Mouse (Mus musculus) limb, embryonic 10.5 days (tissue): Measurements from ENCODE around the gene Sav1. TPM values are rescaled to one million over a fixed set of nuclear protein-coding genes. Genes with fewer than 3 reads are reported as not detected.

ENCODE experiments used
- DNase-seq: peaks from one replicate; pipeline ENCODE4 v3.0.0-alpha.2; 2017; ENCODE audit warnings: low spot score
- H3K27ac ChIP-seq: fragments of 300-500 bp; sonication (generic); 2 replicates; pipeline ENCODE4 v1.5.1; 2016; ENCODE audit warnings: mild to moderate bottlenecking
- H3K27me3 ChIP-seq: fragments of 300-500 bp; sonication (generic); 2 replicates; pipeline ENCODE4 v1.6.1; 2016; ENCODE audit warnings: low read depth, mild to moderate bottlenecking; ENCODE audit not compliant: poor library complexity, severe bottlenecking
- H3K36me3 ChIP-seq: fragments of 300-500 bp; sonication (generic); 2 replicates; pipeline ENCODE4 v1.6.1; 2016; ENCODE audit warnings: mild to moderate bottlenecking, moderate library complexity
- H3K4me1 ChIP-seq: fragments of 300-500 bp; sonication (generic); 2 replicates; pipeline ENCODE4 v1.6.1; 2016
- H3K4me3 ChIP-seq: fragments of 300-500 bp; sonication (generic); 2 replicates; pipeline ENCODE4 v1.5.1; 2016; ENCODE audit warnings: mild to moderate bottlenecking, moderate library complexity
- H3K9me3 ChIP-seq: fragments of 300-500 bp; sonication (generic); replicated peaks from 2 replicates; pipeline ENCODE4 v1.6.1; 2016; ENCODE audit warnings: mild to moderate bottlenecking
- WGBS: fragments of 180-500 bp; shearing (Covaris S2); methylation state at CpG from one replicate; pipeline ENCODE4 v1.1.7; 2016; 5-methylcytosine and 5-hydroxymethylcytosine counted together
- polyA plus RNA-seq: library from polyadenylated mRNA; unstranded; fragments of >200 nt; fragmentation: Nextera tagmentation; extraction: Ambion mirVana; gene quantifications from 2 replicates; pipeline ENCODE4 v1.2.1, GENCODE M21; 2016

Sav1 gene
- polyA plus RNA-seq, 1 experiment from 2014 or later: 9.3 TPM

- Histone ChIP-seq H3K4me3 (no peak overlapping the region), H3K27ac (no peak overlapping the region), H3K4me1 (no peaks in the 10 kb centered on the region), H3K27me3 (no peaks in the 10 kb centered on the region), H3K36me3 (no peaks in the 10 kb centered on the region), H3K9me3 (no peaks in the 10 kb centered on the region)
- WGBS: 55% methylated on average over 1 of the region's 1 CpGs
- DNase-seq: no peak
Measured at GRCm38 (mm10) chr12:69941655-69942329, 45.0 kb downstream of the Sav1 start.

- no peaks in the 10 kb centered on the region for H3K36me3 ChIP-seq
- DNase-seq: no peak
- no peak overlapping the region for H3K4me3 ChIP-seq
- H3K4me1 ChIP-seq: no peaks in the 10 kb centered on the region
- H3K27me3 ChIP-seq: no peaks in the 10 kb centered on the region
- WGBS: 64% methylated on average over 2 of the region's 2 CpGs
- no peak overlapping the region for H3K27ac ChIP-seq
- H3K9me3 ChIP-seq: no peaks in the 10 kb centered on the region
Measured at GRCm38 (mm10) chr12:69939291-69939690, 47.5 kb downstream of the Sav1 start.

GRCm38 (mm10) chr12:69937731-69938130 lies 49.1 kb downstream of the Sav1 start:
- no peak overlapping the region for H3K4me3 ChIP-seq
- H3K9me3 ChIP-seq: no peaks in the 10 kb centered on the region
- H3K36me3 ChIP-seq: no peaks in the 10 kb centered on the region
- no peak overlapping the region for H3K27ac ChIP-seq
- H3K4me1 ChIP-seq: no peaks in the 10 kb centered on the region
- no peak for DNase-seq
- WGBS: 88% methylated on average over 5 of the region's 5 CpGs
- H3K27me3 ChIP-seq: no peaks in the 10 kb centered on the region

- 52% methylated on average over 7 of the region's 7 CpGs for WGBS
- Histone ChIP-seq H3K4me1 (no peaks in the 10 kb centered on the region), H3K27me3 (no peaks in the 10 kb centered on the region), H3K27ac (no peak overlapping the region), H3K36me3 (no peaks in the 10 kb centered on the region), H3K4me3 (no peak overlapping the region), H3K9me3 (no peaks in the 10 kb centered on the region)
- DNase-seq: no peak
Measured at GRCm38 (mm10) chr12:69926716-69927115, 60.1 kb downstream of the Sav1 start.

- Histone ChIP-seq H3K27me3 (no peaks in the 10 kb centered on the region), H3K4me1 (no peaks in the 10 kb centered on the region), H3K36me3 (no peaks in the 10 kb centered on the region), H3K9me3 (no peaks in the 10 kb centered on the region), H3K4me3 (no peak overlapping the region), H3K27ac (no peak overlapping the region)
- DNase-seq: peak; percentile 53
- WGBS: 15% methylated on average over 5 of the region's 5 CpGs
Measured at GRCm38 (mm10) chr12:69924012-69924411, 62.8 kb downstream of the Sav1 start.

GRCm38 (mm10) chr12:69923603-69924002 lies 63.2 kb downstream of the Sav1 start:
- no peak overlapping the region for H3K4me3 ChIP-seq
- H3K9me3 ChIP-seq: no peaks in the 10 kb centered on the region
- H3K4me1 ChIP-seq: no peaks in the 10 kb centered on the region
- WGBS: 57% methylated on average over 3 of the region's 3 CpGs
- DNase-seq: no peak
- H3K36me3 ChIP-seq: no peaks in the 10 kb centered on the region
- no peaks in the 10 kb centered on the region for H3K27me3 ChIP-seq
- no peak overlapping the region for H3K27ac ChIP-seq

- WGBS: 89% methylated on average over 3 of the region's 3 CpGs
- no peak overlapping the region for H3K27ac ChIP-seq
Measured at GRCm38 (mm10) chr12:69923128-69923527, 63.7 kb downstream of the Sav1 start.

GRCm38 (mm10) chr12:69922099-69922498 lies 64.7 kb downstream of the Sav1 start:
- Histone ChIP-seq H3K4me3 (no peak overlapping the region), H3K27ac (no peak overlapping the region), H3K4me1 (no peaks in the 10 kb centered on the region), H3K36me3 (no peaks in the 10 kb centered on the region), H3K27me3 (no peaks in the 10 kb centered on the region), H3K9me3 (no peaks in the 10 kb centered on the region)
- WGBS: 94% methylated on average over 1 of the region's 1 CpGs
- no peak for DNase-seq

More at GRCm38 (mm10) chr12:69923128-69923527, 63.7 kb downstream of the Sav1 start:
- Histone ChIP-seq H3K27me3 (no peaks in the 10 kb centered on the region), H3K9me3 (no peaks in the 10 kb centered on the region), H3K4me1 (no peaks in the 10 kb centered on the region), H3K36me3 (no peaks in the 10 kb centered on the region), H3K4me3 (no peak overlapping the region)
- DNase-seq: no peak

- Histone ChIP-seq H3K4me3 (no peak overlapping the region), H3K36me3 (no peaks in the 10 kb centered on the region), H3K27ac (no peak overlapping the region), H3K9me3 (no peaks in the 10 kb centered on the region), H3K4me1 (no peaks in the 10 kb centered on the region), H3K27me3 (no peaks in the 10 kb centered on the region)
- DNase-seq: no peak
- WGBS: 84% methylated on average over 2 of the region's 2 CpGs
Measured at GRCm38 (mm10) chr12:69917870-69918269, 68.9 kb downstream of the Sav1 start.

Other genes starting within 250 kb of the Sav1 start
- gene Cdkl1, start 195.7 kb downstream of the Sav1 start, polyA plus RNA-seq: 1.0 and 1.2 TPM in 2 replicates
- 1.8 and 4.7 TPM in 2 replicates for gene Atl1, start 94.4 kb downstream of the Sav1 start, polyA plus RNA-seq
- 28.1 and 33.9 TPM in 2 replicates for gene Map4k5, start 93.8 kb downstream of the Sav1 start, polyA plus RNA-seq
- gene Nin, start 126.7 kb upstream of the Sav1 start, polyA plus RNA-seq: 9.2 and 9.5 TPM in 2 replicates
- 0.18 TPM in 1 of 2 replicates, not detected in the other for gene Abhd12b, start 167.1 kb upstream of the Sav1 start, polyA plus RNA-seq
- 5.4 and 5.5 TPM in 2 replicates for gene Pygl, start 244.5 kb upstream of the Sav1 start, polyA plus RNA-seq